Mouse (Mus musculus) cerebellum, adult 2 months (tissue): ENCODE results near the gene Rpl22. TPM values are rescaled to one million over a fixed set of nuclear protein-coding genes. Genes with fewer than 3 reads are reported as not detected.

Experiments used
- DNase-seq, 2 experiments: peaks; one replicate each; pipeline ENCODE4 v3.0.0; 2021
- H3K27ac ChIP-seq: fragments of 200-500 bp; 2 replicates; pipeline ENCODE4 v1.5.1; 2012; ENCODE audit warnings: low read length, control low read depth, inconsistent platforms; ENCODE audit not compliant: insufficient read depth
- H3K27me3 ChIP-seq: fragments of 200-500 bp; 2 replicates; pipeline ENCODE4 v1.6.1; 2012; ENCODE audit warnings: inconsistent platforms, mild to moderate bottlenecking, low read length, moderate library complexity; ENCODE audit not compliant: control insufficient read depth, insufficient read depth
- H3K4me1 ChIP-seq: fragments of 200-500 bp; 2 replicates; pipeline ENCODE4 v1.6.1; 2011; ENCODE audit warnings: low read length; ENCODE audit not compliant: control insufficient read depth, insufficient read depth
- H3K4me3 ChIP-seq: fragments of 200-500 bp; replicated peaks from 2 replicates; pipeline ENCODE3; 2011; ENCODE audit warnings: mild to moderate bottlenecking, low read depth, low read length, control low read depth; ENCODE audit not compliant: insufficient read depth
- CTCF ChIP-seq: fragments of 200-500 bp; IDR thresholded peaks from 2 replicates; pipeline ENCODE4 v1.5.1; 2011; ENCODE audit warnings: low read depth, mild to moderate bottlenecking, control low read depth, low read length, moderate library complexity, borderline replicate concordance; ENCODE audit not compliant: insufficient read depth
- POLR2A ChIP-seq: fragments of 200-500 bp; IDR thresholded peaks from 2 replicates; pipeline ENCODE4 v1.6.1; 2011; ENCODE audit warnings: low read length, control low read depth, borderline replicate concordance; ENCODE audit not compliant: insufficient read depth
- WGBS: fragments of 180-500 bp; shearing (Covaris S2); methylation state at CpG from one replicate; pipeline ENCODE4 v1.1.7; 2018; 5-methylcytosine and 5-hydroxymethylcytosine counted together
- polyA plus RNA-seq: library from polyadenylated mRNA; depleted of rRNA; stranded (reverse); fragments of >200 nt; gene quantifications from 2 replicates; pipeline ENCODE4 v1.2.3, GENCODE M21; 2012; rRNA removed

The Rpl22 gene
- polyA plus RNA-seq = 162 and 187 TPM in 2 replicates

DNA sequence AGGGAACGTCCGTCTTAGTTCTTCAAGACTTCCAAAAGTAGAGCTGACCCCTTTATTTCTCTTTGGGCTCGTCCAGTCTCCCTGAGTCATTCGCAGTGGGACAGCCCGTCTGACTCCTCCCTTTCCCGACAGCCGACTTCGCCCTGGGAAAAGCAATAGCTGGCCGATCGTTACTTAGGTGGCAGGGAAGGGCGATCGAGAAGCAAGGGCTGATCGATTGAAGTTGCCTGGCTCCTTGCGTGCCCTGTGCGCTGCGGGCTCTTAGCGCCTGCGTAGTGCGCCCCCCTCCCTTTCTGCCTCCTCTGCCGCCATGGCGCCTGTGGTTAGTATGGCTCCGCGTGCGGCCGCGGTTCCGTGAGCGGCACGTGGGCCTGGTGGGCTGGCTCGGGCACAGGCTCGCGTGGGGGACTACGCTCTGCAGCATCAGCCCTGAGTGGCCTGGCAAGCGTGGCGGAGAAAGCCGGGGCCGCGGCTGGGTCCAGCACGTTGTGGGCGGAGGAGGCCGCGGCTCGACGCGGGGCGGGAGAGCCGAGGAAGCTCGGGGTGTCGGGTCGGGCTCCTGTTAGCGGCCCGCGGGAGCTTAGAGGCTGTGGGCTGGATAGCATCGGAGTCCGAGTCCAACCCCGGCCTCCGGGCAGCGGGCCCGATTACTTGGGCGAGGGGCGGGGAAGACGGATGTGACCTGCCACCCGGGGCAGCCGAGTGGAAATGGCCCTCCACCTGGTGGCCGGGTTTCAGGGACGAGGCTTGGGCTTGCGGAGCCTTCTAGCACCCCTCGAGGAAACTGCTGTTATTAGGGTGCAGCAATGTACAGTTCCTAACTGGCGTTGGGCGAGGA lies at the start of gene Rpl22:
Rpl22 (plus strand) TSS at position 169 of the 838 bp plus-strand sequence.
- H3K27me3 ChIP-seq = no peaks in the 10 kb centered on the region
- peaks cover 5% of the 10 kb centered on the region; the same call in 1 of the 2 replicates for H3K4me1 ChIP-seq
- peak; percentile 95 to 97 for DNase-seq
- H3K27ac ChIP-seq = no peak within 1 kb of the TSS
- 0 out of 2 replicates have a peak, but pooled peaks have one; percentile 8 for TF ChIP-seq CTCF
- peak; percentile 89 for TF ChIP-seq POLR2A
- WGBS = under 1% methylated on average over 70 of the region's 70 CpGs
- H3K4me3 ChIP-seq = peak within 1 kb of the TSS; percentile 68

DNA sequence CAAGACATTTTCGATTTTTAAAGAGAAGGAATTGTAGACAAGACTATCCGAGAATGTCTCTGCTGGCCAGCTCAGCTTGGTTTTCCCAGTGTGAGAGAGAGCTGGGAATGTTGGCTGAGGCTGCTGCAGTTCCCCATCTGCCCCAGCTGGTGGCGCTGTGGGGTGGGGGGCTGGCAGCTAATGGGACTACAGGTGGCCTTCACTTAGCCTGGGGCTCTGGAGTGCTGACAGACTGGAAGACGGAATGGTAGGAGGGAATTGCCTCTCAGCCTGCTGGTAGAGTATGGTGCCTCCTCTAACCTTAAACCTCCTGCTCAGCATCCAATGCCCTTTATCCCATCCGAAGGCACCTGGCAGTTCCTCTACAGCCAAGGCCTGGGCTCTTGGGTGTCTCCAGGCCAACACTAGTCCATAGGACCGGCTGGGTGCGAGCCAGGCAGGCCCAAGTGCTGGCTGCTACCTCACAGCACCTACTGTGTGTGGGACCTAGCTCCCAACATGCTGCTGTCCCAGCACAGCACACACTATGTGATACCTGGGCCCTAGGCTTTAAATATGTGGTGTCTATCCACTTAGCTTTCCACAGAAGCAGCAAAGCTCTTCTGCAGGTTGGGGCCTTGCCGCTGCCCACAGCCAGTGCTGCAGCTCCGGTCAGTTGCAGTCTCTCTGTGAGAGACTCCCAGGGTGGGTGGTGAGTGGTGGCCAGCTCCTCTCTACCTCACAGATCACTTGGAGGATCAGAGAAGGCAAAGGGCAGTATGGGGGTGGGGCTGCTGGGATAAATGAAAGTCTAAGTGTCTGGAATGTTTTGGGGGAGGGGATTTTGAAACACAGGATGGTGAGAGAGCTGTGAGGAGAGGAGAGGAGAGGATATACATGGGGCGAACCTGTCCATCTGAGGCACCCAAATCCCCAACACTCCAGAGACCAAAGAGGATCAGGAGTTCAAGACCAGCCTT lies 48.9 kb upstream of the Rpl22 start:
- Histone ChIP-seq H3K4me3 (no peak overlapping the region), H3K27me3 (no peaks in the 10 kb centered on the region), H3K27ac (no peak overlapping the region), H3K4me1 (peaks cover 16% of the 10 kb centered on the region)
- peak in 1 of 2 experiments; percentile 65 for DNase-seq
- no peak for TF ChIP-seq POLR2A
- peak; percentile 82 for TF ChIP-seq CTCF
- WGBS = 47% methylated on average over 10 of the region's 10 CpGs

GRCm38 (mm10) chr4:152277916-152278315 lies 47.6 kb upstream of the Rpl22 start:
- DNase-seq = no peak
- TF ChIP-seq CTCF (peak; percentile 0; the same call in 1 of the 2 replicates), POLR2A (no peak)
- H3K4me1 ChIP-seq = peaks cover 16% of the 10 kb centered on the region
- no peak overlapping the region for H3K4me3 ChIP-seq
- no peak overlapping the region for H3K27ac ChIP-seq
- WGBS = 77% methylated on average over 2 of the region's 2 CpGs
- no peaks in the 10 kb centered on the region for H3K27me3 ChIP-seq

DNA sequence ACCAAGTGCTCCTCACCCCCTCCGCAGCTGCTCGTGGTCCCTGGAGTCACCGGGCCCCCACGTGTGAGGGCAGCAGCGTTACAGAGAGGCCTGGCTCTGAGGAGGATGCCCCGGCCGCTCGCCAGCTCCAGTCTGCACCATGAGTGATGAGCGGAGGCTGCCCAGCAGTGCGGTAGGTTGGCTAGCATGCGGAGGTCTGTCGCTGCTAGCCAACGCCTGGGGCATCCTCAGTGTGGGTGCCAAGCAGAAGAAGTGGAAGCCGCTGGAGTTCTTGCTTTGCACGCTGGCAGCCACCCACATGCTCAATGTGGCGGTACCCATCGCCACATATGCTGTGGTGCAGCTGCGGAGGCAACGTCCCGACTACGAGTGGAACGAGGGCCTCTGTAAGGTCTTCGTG lies 46.6 kb upstream of the Rpl22 start:
- H3K4me1 ChIP-seq = peaks cover 15% of the 10 kb centered on the region
- H3K4me3 ChIP-seq = no peak overlapping the region
- WGBS = 20% methylated on average over 23 of the region's 23 CpGs
- no peaks in the 10 kb centered on the region for H3K27me3 ChIP-seq
- TF ChIP-seq POLR2A = no peak
- no peak for TF ChIP-seq CTCF
- no peak overlapping the region for H3K27ac ChIP-seq
- no peak for DNase-seq

GRCm38 (mm10) chr4:152281601-152282000 lies 43.9 kb upstream of the Rpl22 start:
- WGBS = 83% methylated on average over 15 of the region's 15 CpGs
- no peak for DNase-seq
- no peak overlapping the region for H3K4me3 ChIP-seq
- H3K27me3 ChIP-seq = no peaks in the 10 kb centered on the region
- H3K27ac ChIP-seq = no peak overlapping the region
- peaks cover 20% of the 10 kb centered on the region for H3K4me1 ChIP-seq
- TF ChIP-seq POLR2A (no peak), CTCF (no peak)

DNA sequence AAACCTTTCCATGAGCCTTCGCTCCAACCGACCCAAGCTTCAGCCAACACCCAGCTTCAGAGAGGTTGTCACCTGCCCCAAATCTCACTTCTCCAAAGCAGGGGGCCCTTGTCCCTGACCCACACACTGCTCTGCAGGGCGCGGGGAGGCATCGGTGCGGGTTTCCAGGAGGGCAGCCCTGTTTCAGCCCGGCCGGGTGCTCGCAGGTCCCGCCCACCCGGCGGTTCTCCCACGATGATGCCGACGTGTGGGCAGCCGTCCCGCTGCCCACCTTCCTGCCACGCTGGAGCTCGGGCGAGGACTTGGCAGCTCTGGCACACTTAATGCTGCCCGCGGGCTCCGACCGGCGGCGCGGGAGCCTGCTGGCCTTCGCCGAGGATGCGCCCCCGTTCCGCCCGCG lies 42.8 kb upstream of the Rpl22 start:
- Histone ChIP-seq H3K4me3 (no peak overlapping the region), H3K4me1 (peaks cover 28% of the 10 kb centered on the region), H3K27ac (no peak overlapping the region), H3K27me3 (no peaks in the 10 kb centered on the region)
- 14% methylated on average over 34 of the region's 34 CpGs for WGBS
- no peak for DNase-seq
- TF ChIP-seq POLR2A (no peak), CTCF (no peak)

GRCm38 (mm10) chr4:152283186-152283950 lies 42.2 kb upstream of the Rpl22 start:
- TF ChIP-seq POLR2A (no peak), CTCF (peak; percentile 69)
- H3K27me3 ChIP-seq = no peaks in the 10 kb centered on the region
- peak; percentile 80 to 85 for DNase-seq
- 5% methylated on average over 68 of the region's 70 CpGs for WGBS
- no peak overlapping the region for H3K27ac ChIP-seq
- peak overlapping the region; percentile 36 for H3K4me3 ChIP-seq
- peaks cover 28% of the 10 kb centered on the region for H3K4me1 ChIP-seq
